Mouse (Mus musculus): ENCODE measurements around the gene Pcdh18. TPM values are rescaled to one million over a fixed set of nuclear protein-coding genes. Genes with fewer than 3 reads are reported as not detected.

The Pcdh18 gene
- polyA plus RNA-seq (2015; fragmentation: Nextera tagmentation; extraction: Ambion mirVana) = 87.5 and 103 TPM in 2 replicates

DNA sequence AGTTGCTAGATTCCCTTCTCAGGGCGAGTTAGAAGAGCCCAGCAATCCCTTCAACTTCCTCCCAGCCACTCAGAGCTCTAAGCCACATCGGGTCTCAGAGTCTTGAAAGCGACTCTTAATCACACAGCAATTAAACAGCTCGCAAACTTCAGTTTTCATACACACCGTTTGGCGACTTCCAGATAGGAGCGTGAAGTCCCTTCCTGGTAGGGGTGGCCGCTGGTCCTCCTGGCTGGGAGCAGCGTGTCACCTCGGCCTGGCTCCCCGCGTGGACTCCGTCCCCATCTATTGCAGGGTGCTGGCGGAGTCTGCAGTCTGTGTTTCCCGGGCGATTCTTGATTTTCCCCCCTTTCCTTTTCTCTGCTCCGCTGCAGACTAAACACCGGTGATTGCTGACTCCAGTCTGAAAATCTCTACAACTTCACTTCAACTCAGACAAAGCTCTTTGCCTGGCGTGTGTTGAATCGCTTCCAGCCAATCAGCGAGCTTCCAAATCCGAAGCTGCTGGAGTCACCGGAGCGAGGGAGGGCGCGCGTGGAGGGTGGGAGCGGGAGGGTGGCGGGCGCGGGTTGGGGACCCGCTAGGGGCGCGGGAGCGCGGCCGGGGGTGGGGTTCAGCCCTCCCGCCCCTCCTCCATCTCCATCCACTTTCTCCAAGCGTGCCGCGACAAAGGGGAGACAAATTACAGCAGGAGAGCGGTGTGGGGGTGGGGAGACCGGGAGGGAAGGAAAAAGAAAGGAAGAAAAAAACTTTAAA, at the start of gene Pcdh18:
Gene Pcdh18 (minus strand): TSS at position 456 of the 756 bp plus-strand sequence.
- ATAC-seq (ENCODE audit: insufficient number of reproducible peaks, low FRiP score, low TSS enrichment, low read depth) = peak; percentile 93
- peak within 1 kb of the TSS; percentile 86 for H3K9ac ChIP-seq
- peak within 1 kb of the TSS; percentile 100 for H3K27ac ChIP-seq
- H3K9me3 ChIP-seq = no peaks in the 10 kb centered on the region
- H3K36me3 ChIP-seq = peaks cover 3% of the 10 kb centered on the region; the same call in 1 of the 2 replicates
- whole genome bisulfite sequencing = under 1% methylated on average over 43 of the region's 43 CpGs
- peak within 1 kb of the TSS; percentile 73 for H3K4me3 ChIP-seq
- H3K4me1 ChIP-seq = peaks cover 20% of the 10 kb centered on the region
- no peaks in the 10 kb centered on the region for H3K27me3 ChIP-seq
- H3K4me2 ChIP-seq = peak within 1 kb of the TSS; percentile 56

DNA sequence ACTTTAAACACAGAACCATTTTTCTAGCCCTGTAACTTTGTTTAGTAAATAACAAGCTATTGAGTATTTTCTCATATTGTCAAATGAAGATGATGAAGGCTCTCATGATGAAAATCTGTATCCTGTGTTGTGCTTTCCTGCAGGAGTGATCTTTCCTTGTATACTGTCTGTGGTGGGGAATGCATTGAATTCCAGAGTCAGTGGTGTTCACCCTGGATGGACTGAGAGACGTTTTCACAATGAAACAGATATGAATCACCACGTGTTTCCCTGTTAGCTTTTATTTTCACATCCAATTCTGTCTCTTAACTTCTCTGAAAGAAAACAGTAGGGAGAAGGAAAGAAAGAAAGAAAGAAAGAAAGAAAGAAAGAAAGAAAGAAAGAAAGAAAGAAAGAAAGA, 49.7 kb upstream of the Pcdh18 start:
- no peaks in the 10 kb centered on the region for H3K9me3 ChIP-seq
- no peaks in the 10 kb centered on the region for H3K27me3 ChIP-seq
- H3K9ac ChIP-seq = no peak overlapping the region
- WGBS = 31% methylated on average over 2 of the region's 2 CpGs
- H3K4me1 ChIP-seq = peaks cover 8% of the 10 kb centered on the region; the same call in 1 of the 2 replicates
- no peak overlapping the region for H3K4me2 ChIP-seq
- H3K36me3 ChIP-seq = no peaks in the 10 kb centered on the region
- no peak overlapping the region for H3K4me3 ChIP-seq
- no peak overlapping the region for H3K27ac ChIP-seq
- no peak for ATAC-seq (ENCODE audit: insufficient number of reproducible peaks, low FRiP score, low TSS enrichment, low read depth)

GRCm38 (mm10) chr3:49805511-49805910, 48.4 kb upstream of the Pcdh18 start:
- WGBS = 100% methylated on average over 1 of the region's 1 CpGs
- no peak for ATAC-seq (ENCODE audit: insufficient number of reproducible peaks, low FRiP score, low TSS enrichment, low read depth)

DNA sequence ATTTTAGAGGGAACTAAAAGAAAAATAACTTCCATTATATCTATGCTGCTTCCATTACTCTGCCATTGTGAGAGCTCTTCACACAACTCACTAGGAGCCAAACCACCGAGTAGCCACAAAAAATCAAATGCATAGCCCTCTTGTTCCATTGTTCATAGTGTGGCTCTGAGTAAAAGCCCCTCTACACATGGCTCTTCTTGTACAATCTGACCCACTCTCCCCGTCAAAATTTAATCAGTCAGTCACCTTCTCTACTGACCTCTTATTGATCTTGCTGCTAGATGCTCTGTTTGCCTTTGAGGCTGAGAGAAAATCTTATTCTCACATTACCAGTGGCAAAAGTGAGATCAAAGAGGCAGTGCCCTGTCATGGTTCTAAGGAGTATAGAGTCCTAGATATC, 31.2 kb upstream of the Pcdh18 start:
- 68% methylated on average over 2 of the region's 2 CpGs for WGBS
- Histone ChIP-seq H3K4me3 (no peak overlapping the region), H3K27ac (no peak overlapping the region), H3K4me2 (no peak overlapping the region), H3K9ac (no peak overlapping the region), H3K4me1 (no peaks in the 10 kb centered on the region), H3K36me3 (no peaks in the 10 kb centered on the region), H3K9me3 (no peaks in the 10 kb centered on the region), H3K27me3 (no peaks in the 10 kb centered on the region)
- no peak for ATAC-seq (ENCODE audit: insufficient number of reproducible peaks, low FRiP score, low TSS enrichment, low read depth)

More at GRCm38 (mm10) chr3:49805511-49805910, 48.4 kb upstream of the Pcdh18 start:
- Histone ChIP-seq H3K4me3 (no peak overlapping the region), H3K9ac (no peak overlapping the region), H3K27me3 (no peaks in the 10 kb centered on the region), H3K36me3 (no peaks in the 10 kb centered on the region), H3K4me1 (peaks cover 8% of the 10 kb centered on the region; the same call in 1 of the 2 replicates), H3K4me2 (no peak overlapping the region), H3K27ac (no peak overlapping the region), H3K9me3 (no peaks in the 10 kb centered on the region)

DNA sequence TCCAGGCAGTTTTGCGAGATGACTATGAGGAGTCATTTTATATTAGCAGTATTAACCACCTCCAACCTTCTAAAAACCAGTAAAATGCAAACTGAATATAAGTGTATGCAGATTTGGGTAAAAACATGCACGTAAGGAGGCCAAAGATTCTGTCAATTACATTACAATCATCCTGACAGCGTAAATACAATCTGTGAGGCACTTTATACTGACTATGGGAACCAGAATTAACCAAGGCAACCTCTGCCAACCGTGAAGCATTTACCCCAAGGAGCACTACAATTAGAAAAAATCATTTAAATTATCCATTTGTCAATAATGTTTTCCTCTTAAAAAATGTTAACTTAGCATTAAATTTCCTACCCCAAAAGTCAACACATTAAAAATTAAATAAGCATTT, 30.6 kb upstream of the Pcdh18 start:
- 71% methylated on average over 4 of the region's 4 CpGs for WGBS
- no peak overlapping the region for H3K9ac ChIP-seq
- ATAC-seq (ENCODE audit: insufficient number of reproducible peaks, low FRiP score, low TSS enrichment, low read depth) = no peak
- H3K4me3 ChIP-seq = no peak overlapping the region
- H3K36me3 ChIP-seq = no peaks in the 10 kb centered on the region
- no peak overlapping the region for H3K4me2 ChIP-seq
- H3K27me3 ChIP-seq = no peaks in the 10 kb centered on the region
- H3K9me3 ChIP-seq = no peaks in the 10 kb centered on the region
- no peaks in the 10 kb centered on the region for H3K4me1 ChIP-seq
- H3K27ac ChIP-seq = no peak overlapping the region

- H3K36me3 ChIP-seq = no peaks in the 10 kb centered on the region
- 29% methylated on average over 3 of the region's 3 CpGs for WGBS
- H3K27me3 ChIP-seq = no peaks in the 10 kb centered on the region
- H3K4me2 ChIP-seq = no peak overlapping the region
- no peaks in the 10 kb centered on the region for H3K9me3 ChIP-seq
- no peak overlapping the region for H3K9ac ChIP-seq
- ATAC-seq (ENCODE audit: insufficient number of reproducible peaks, low FRiP score, low TSS enrichment, low read depth) = no peak
- no peaks in the 10 kb centered on the region for H3K4me1 ChIP-seq
- no peak overlapping the region for H3K4me3 ChIP-seq
- H3K27ac ChIP-seq = no peak overlapping the region
Observed at GRCm38 (mm10) chr3:49768992-49769738, 12.0 kb upstream of the Pcdh18 start.

GRCm38 (mm10) chr3:49762711-49763110, 5.6 kb upstream of the Pcdh18 start:
- no peaks in the 10 kb centered on the region for H3K36me3 ChIP-seq
- H3K4me3 ChIP-seq = no peak overlapping the region
- no peak overlapping the region for H3K9ac ChIP-seq
- ATAC-seq (ENCODE audit: insufficient number of reproducible peaks, low FRiP score, low TSS enrichment, low read depth) = no peak
- no peaks in the 10 kb centered on the region for H3K9me3 ChIP-seq
- H3K27me3 ChIP-seq = no peaks in the 10 kb centered on the region
- no peak overlapping the region for H3K27ac ChIP-seq
- WGBS = 82% methylated on average over 5 of the region's 5 CpGs
- peaks cover 3% of the 10 kb centered on the region; the same call in 1 of the 2 replicates for H3K4me1 ChIP-seq
- no peak overlapping the region for H3K4me2 ChIP-seq

DNA sequence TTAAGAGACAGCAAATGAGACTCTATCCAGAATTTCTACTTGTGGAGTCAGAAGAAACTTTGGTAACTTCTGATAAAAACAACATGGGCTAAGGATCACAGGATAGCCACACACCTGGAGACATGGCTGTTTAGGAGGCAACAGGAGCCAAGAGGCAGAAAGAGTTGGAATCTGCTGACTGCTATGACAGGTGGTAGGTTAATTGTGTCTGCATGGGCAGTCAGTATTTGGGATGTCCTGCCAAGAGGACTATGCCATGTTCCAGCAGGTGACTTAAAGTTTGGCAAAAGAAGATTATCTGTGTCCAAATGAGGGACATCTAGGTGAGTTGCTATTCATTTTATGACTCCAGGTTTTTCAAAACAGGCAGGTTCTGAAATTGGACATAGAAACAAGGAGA, 4.8 kb upstream of the Pcdh18 start:
- Histone ChIP-seq H3K27ac (no peak overlapping the region), H3K4me2 (no peak overlapping the region), H3K9me3 (no peaks in the 10 kb centered on the region), H3K4me1 (peaks cover 3% of the 10 kb centered on the region; the same call in 1 of the 2 replicates), H3K9ac (no peak overlapping the region), H3K36me3 (no peaks in the 10 kb centered on the region), H3K27me3 (no peaks in the 10 kb centered on the region), H3K4me3 (no peak overlapping the region)
- ATAC-seq (ENCODE audit: insufficient number of reproducible peaks, low FRiP score, low TSS enrichment, low read depth) = no peak

- H3K4me2 ChIP-seq = peak overlapping the region; percentile 56
- ATAC-seq (ENCODE audit: insufficient number of reproducible peaks, low FRiP score, low TSS enrichment, low read depth) = 0 out of 2 replicates have a peak, but pooled peaks have one; percentile 36
- peak overlapping the region; percentile 86; the same call in 1 of the 2 replicates for H3K9ac ChIP-seq
- peaks cover 15% of the 10 kb centered on the region for H3K4me1 ChIP-seq
- under 1% methylated on average over 6 of the region's 6 CpGs for WGBS
- peak overlapping the region; percentile 73 for H3K4me3 ChIP-seq
- H3K27me3 ChIP-seq = no peaks in the 10 kb centered on the region
- H3K36me3 ChIP-seq = peaks cover 3% of the 10 kb centered on the region; the same call in 1 of the 2 replicates
- peak overlapping the region; percentile 100 for H3K27ac ChIP-seq
- H3K9me3 ChIP-seq = no peaks in the 10 kb centered on the region
Observed at GRCm38 (mm10) chr3:49757626-49758019, 498 bp upstream of the Pcdh18 start.

DNA sequence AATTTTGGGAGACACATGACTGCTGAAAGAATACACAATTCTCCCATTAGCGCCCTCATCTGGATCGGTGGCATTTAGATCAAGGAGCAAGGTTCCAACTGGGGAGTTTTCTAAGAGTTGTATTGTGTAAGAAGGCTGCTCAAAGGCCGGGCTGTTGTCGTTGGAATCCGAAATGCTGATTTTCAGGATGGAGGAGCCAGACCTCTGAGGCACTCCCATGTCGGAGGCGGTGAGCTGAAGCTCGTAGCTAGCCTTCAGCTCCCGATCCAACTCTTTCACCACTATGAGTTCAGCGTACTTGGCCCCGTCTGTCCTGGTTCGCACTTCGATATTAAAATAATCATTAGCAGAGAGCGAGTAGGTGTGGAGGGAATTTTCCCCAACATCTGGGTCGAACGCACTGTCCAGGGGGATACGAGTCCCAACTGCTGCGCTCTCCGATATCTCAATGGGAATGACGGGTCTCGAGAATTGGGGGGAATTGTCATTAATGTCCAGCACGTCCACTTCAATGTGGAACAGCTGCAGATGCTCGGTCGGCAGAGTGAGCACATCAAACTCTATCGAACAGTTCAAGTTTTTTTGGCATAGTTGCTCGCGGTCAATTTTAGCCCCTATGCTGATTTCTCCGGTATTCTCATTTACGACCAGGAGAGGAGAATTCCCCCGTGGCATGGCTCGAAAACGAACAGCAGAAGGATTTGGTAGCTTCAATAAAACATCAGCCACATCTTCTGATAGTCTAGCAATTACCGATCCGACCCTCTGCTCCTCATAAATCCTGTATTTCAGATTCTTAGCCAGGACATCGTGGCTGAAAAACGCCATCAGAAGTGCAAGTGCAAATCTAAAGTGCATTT, 909 bp downstream of the Pcdh18 start:
- H3K4me2 ChIP-seq = peak overlapping the region; percentile 56
- peak overlapping the region; percentile 86 for H3K9ac ChIP-seq
- H3K27ac ChIP-seq = peak overlapping the region; percentile 100
- peak overlapping the region; percentile 73 for H3K4me3 ChIP-seq
- ATAC-seq (ENCODE audit: insufficient number of reproducible peaks, low FRiP score, low TSS enrichment, low read depth) = no peak
- H3K36me3 ChIP-seq = peaks cover 11% of the 10 kb centered on the region
- WGBS = under 1% methylated on average over 36 of the region's 36 CpGs
- no peaks in the 10 kb centered on the region for H3K27me3 ChIP-seq
- H3K4me1 ChIP-seq = peaks cover 27% of the 10 kb centered on the region
- H3K9me3 ChIP-seq = no peaks in the 10 kb centered on the region

GRCm38 (mm10) chr3:49752766-49753165, 4.4 kb downstream of the Pcdh18 start:
- ATAC-seq (ENCODE audit: insufficient number of reproducible peaks, low FRiP score, low TSS enrichment, low read depth) = no peak
- H3K27me3 ChIP-seq = no peaks in the 10 kb centered on the region
- peaks cover 39% of the 10 kb centered on the region for H3K36me3 ChIP-seq
- peaks cover 37% of the 10 kb centered on the region for H3K4me1 ChIP-seq
- peak overlapping the region; percentile 73 for H3K4me3 ChIP-seq
- H3K9me3 ChIP-seq = no peaks in the 10 kb centered on the region
- H3K27ac ChIP-seq = peak overlapping the region; percentile 59
- H3K9ac ChIP-seq = 0 out of 2 replicates have a peak overlapping the region, but pooled peaks have one; percentile 21
- H3K4me2 ChIP-seq = peak overlapping the region; percentile 56
- WGBS = 41% methylated on average over 4 of the region's 4 CpGs
